Mouse (Mus musculus): ENCODE data around the gene Rngtt. TPM values are rescaled to one million over a fixed set of nuclear protein-coding genes. Genes with fewer than 3 reads are reported as not detected.

Rngtt gene
- polyA plus RNA-seq, 1 experiment from 2014 or later, result 22.9 TPM

- Histone ChIP-seq H3K27me3 (ENCODE audit: control insufficient read depth, insufficient read depth, low read depth, low read length) (no peaks in the 10 kb centered on the region), H3K4me1 (ENCODE audit: control insufficient read depth, insufficient read depth, low read length) (no peaks in the 10 kb centered on the region), H3K9me3 (replicated peaks; ENCODE audit: control insufficient read depth, low read length, poor library complexity, severe bottlenecking) (no peaks in the 10 kb centered on the region), H3K36me3 (ENCODE audit: control insufficient read depth, insufficient read depth, low read length) (no peaks in the 10 kb centered on the region), H3K4me2 (ENCODE audit: low read length) (no peak overlapping the region), H3K27ac (ENCODE audit: low read length) (no peak overlapping the region), H3K4me3 (ENCODE audit: low read depth, low read length) (no peak overlapping the region), H3K9ac (ENCODE audit: low read depth, low read length) (no peak overlapping the region)
- ATAC-seq, result no peak
Observed at GRCm38 (mm10) chr4:33363451-33363850, 53.3 kb downstream of the Rngtt start.

- WGBS, result 72% methylated on average over 6 of the region's 6 CpGs
- H3K4me2 ChIP-seq (ENCODE audit: low read length), result no peak overlapping the region
- H3K27ac ChIP-seq (ENCODE audit: low read length), result no peak overlapping the region
- no peak overlapping the region for H3K4me3 ChIP-seq (ENCODE audit: low read depth, low read length)
- H3K9me3 ChIP-seq (replicated peaks; ENCODE audit: control insufficient read depth, low read length, poor library complexity, severe bottlenecking), result no peaks in the 10 kb centered on the region
- no peaks in the 10 kb centered on the region for H3K4me1 ChIP-seq (ENCODE audit: control insufficient read depth, insufficient read depth, low read length)
- no peak for ATAC-seq
- H3K36me3 ChIP-seq (ENCODE audit: control insufficient read depth, insufficient read depth, low read length), result peaks cover 3% of the 10 kb centered on the region; the same call in 1 of the 2 replicates
- no peaks in the 10 kb centered on the region for H3K27me3 ChIP-seq (ENCODE audit: control insufficient read depth, insufficient read depth, low read depth, low read length)
- H3K9ac ChIP-seq (ENCODE audit: low read depth, low read length), result no peak overlapping the region
Observed at GRCm38 (mm10) chr4:33374916-33375315, 64.8 kb downstream of the Rngtt start.

- Histone ChIP-seq H3K27me3 (ENCODE audit: control insufficient read depth, insufficient read depth, low read depth, low read length) (no peaks in the 10 kb centered on the region), H3K4me3 (ENCODE audit: low read depth, low read length) (no peak overlapping the region), H3K9me3 (replicated peaks; ENCODE audit: control insufficient read depth, low read length, poor library complexity, severe bottlenecking) (no peaks in the 10 kb centered on the region), H3K36me3 (ENCODE audit: control insufficient read depth, insufficient read depth, low read length) (no peaks in the 10 kb centered on the region; the same call in 1 of the 2 replicates), H3K27ac (ENCODE audit: low read length) (no peak overlapping the region), H3K9ac (ENCODE audit: low read depth, low read length) (no peak overlapping the region), H3K4me2 (ENCODE audit: low read length) (no peak overlapping the region), H3K4me1 (ENCODE audit: control insufficient read depth, insufficient read depth, low read length) (no peaks in the 10 kb centered on the region)
- ATAC-seq, result no peak
Observed at GRCm38 (mm10) chr4:33377642-33378041, 67.5 kb downstream of the Rngtt start.

GRCm38 (mm10) chr4:33378894-33379293 lies 68.8 kb downstream of the Rngtt start:
- Histone ChIP-seq H3K4me3 (ENCODE audit: low read depth, low read length) (no peak overlapping the region), H3K9me3 (replicated peaks; ENCODE audit: control insufficient read depth, low read length, poor library complexity, severe bottlenecking) (no peaks in the 10 kb centered on the region), H3K27ac (ENCODE audit: low read length) (no peak overlapping the region), H3K36me3 (ENCODE audit: control insufficient read depth, insufficient read depth, low read length) (no peaks in the 10 kb centered on the region; the same call in 1 of the 2 replicates), H3K4me2 (ENCODE audit: low read length) (no peak overlapping the region), H3K27me3 (ENCODE audit: control insufficient read depth, insufficient read depth, low read depth, low read length) (no peaks in the 10 kb centered on the region), H3K4me1 (ENCODE audit: control insufficient read depth, insufficient read depth, low read length) (no peaks in the 10 kb centered on the region), H3K9ac (ENCODE audit: low read depth, low read length) (no peak overlapping the region)
- no peak for ATAC-seq
- WGBS, result 92% methylated on average over 6 of the region's 6 CpGs

GRCm38 (mm10) chr4:33388899-33389298 lies 78.8 kb downstream of the Rngtt start:
- H3K4me3 ChIP-seq (ENCODE audit: low read depth, low read length), result no peak overlapping the region
- H3K9me3 ChIP-seq (replicated peaks; ENCODE audit: control insufficient read depth, low read length, poor library complexity, severe bottlenecking), result no peaks in the 10 kb centered on the region
- no peak overlapping the region for H3K9ac ChIP-seq (ENCODE audit: low read depth, low read length)
- ATAC-seq, result no peak
- H3K36me3 ChIP-seq (ENCODE audit: control insufficient read depth, insufficient read depth, low read length), result no peaks in the 10 kb centered on the region
- H3K27me3 ChIP-seq (ENCODE audit: control insufficient read depth, insufficient read depth, low read depth, low read length), result no peaks in the 10 kb centered on the region
- 97% methylated on average over 3 of the region's 3 CpGs for WGBS
- peaks cover 5% of the 10 kb centered on the region for H3K4me1 ChIP-seq (ENCODE audit: control insufficient read depth, insufficient read depth, low read length)
- no peak overlapping the region for H3K4me2 ChIP-seq (ENCODE audit: low read length)
- no peak overlapping the region for H3K27ac ChIP-seq (ENCODE audit: low read length)

GRCm38 (mm10) chr4:33390660-33391059 lies 80.5 kb downstream of the Rngtt start:
- Histone ChIP-seq H3K4me2 (ENCODE audit: low read length) (no peak overlapping the region), H3K9ac (ENCODE audit: low read depth, low read length) (no peak overlapping the region), H3K4me3 (ENCODE audit: low read depth, low read length) (no peak overlapping the region), H3K36me3 (ENCODE audit: control insufficient read depth, insufficient read depth, low read length) (no peaks in the 10 kb centered on the region), H3K27ac (ENCODE audit: low read length) (no peak overlapping the region), H3K27me3 (ENCODE audit: control insufficient read depth, insufficient read depth, low read depth, low read length) (no peaks in the 10 kb centered on the region), H3K4me1 (ENCODE audit: control insufficient read depth, insufficient read depth, low read length) (peaks cover 5% of the 10 kb centered on the region), H3K9me3 (replicated peaks; ENCODE audit: control insufficient read depth, low read length, poor library complexity, severe bottlenecking) (no peaks in the 10 kb centered on the region)
- peak; percentile 91 for ATAC-seq

GRCm38 (mm10) chr4:33393437-33393836 lies 83.3 kb downstream of the Rngtt start:
- no peak for ATAC-seq
- 99% methylated on average over 2 of the region's 2 CpGs for WGBS

GRCm38 (mm10) chr4:33396222-33397176 lies 86.4 kb downstream of the Rngtt start:
- WGBS, result 64% methylated on average over 3 of the region's 3 CpGs
- Histone ChIP-seq H3K4me2 (ENCODE audit: low read length) (no peak overlapping the region), H3K9ac (ENCODE audit: low read depth, low read length) (no peak overlapping the region), H3K9me3 (replicated peaks; ENCODE audit: control insufficient read depth, low read length, poor library complexity, severe bottlenecking) (no peaks in the 10 kb centered on the region), H3K27me3 (ENCODE audit: control insufficient read depth, insufficient read depth, low read depth, low read length) (no peaks in the 10 kb centered on the region), H3K4me1 (ENCODE audit: control insufficient read depth, insufficient read depth, low read length) (no peaks in the 10 kb centered on the region), H3K36me3 (ENCODE audit: control insufficient read depth, insufficient read depth, low read length) (no peaks in the 10 kb centered on the region), H3K4me3 (ENCODE audit: low read depth, low read length) (no peak overlapping the region), H3K27ac (ENCODE audit: low read length) (no peak overlapping the region)
- ATAC-seq, result peak; percentile 88

More at GRCm38 (mm10) chr4:33393437-33393836, 83.3 kb downstream of the Rngtt start:
- peaks cover 5% of the 10 kb centered on the region for H3K4me1 ChIP-seq (ENCODE audit: control insufficient read depth, insufficient read depth, low read length)
- H3K27ac ChIP-seq (ENCODE audit: low read length), result no peak overlapping the region
- no peaks in the 10 kb centered on the region for H3K36me3 ChIP-seq (ENCODE audit: control insufficient read depth, insufficient read depth, low read length)
- H3K4me3 ChIP-seq (ENCODE audit: low read depth, low read length), result no peak overlapping the region
- H3K9me3 ChIP-seq (replicated peaks; ENCODE audit: control insufficient read depth, low read length, poor library complexity, severe bottlenecking), result no peaks in the 10 kb centered on the region
- no peaks in the 10 kb centered on the region for H3K27me3 ChIP-seq (ENCODE audit: control insufficient read depth, insufficient read depth, low read depth, low read length)
- no peak overlapping the region for H3K4me2 ChIP-seq (ENCODE audit: low read length)
- no peak overlapping the region for H3K9ac ChIP-seq (ENCODE audit: low read depth, low read length)

GRCm38 (mm10) chr4:33405723-33406293 lies 95.7 kb downstream of the Rngtt start:
- no peak for ATAC-seq
- H3K9me3 ChIP-seq (replicated peaks; ENCODE audit: control insufficient read depth, low read length, poor library complexity, severe bottlenecking), result no peaks in the 10 kb centered on the region
- no peaks in the 10 kb centered on the region for H3K27me3 ChIP-seq (ENCODE audit: control insufficient read depth, insufficient read depth, low read depth, low read length)
- H3K9ac ChIP-seq (ENCODE audit: low read depth, low read length), result no peak overlapping the region
- H3K4me2 ChIP-seq (ENCODE audit: low read length), result no peak overlapping the region
- H3K27ac ChIP-seq (ENCODE audit: low read length), result no peak overlapping the region
- no peaks in the 10 kb centered on the region for H3K4me1 ChIP-seq (ENCODE audit: control insufficient read depth, insufficient read depth, low read length)
- no peaks in the 10 kb centered on the region for H3K36me3 ChIP-seq (ENCODE audit: control insufficient read depth, insufficient read depth, low read length)
- 86% methylated on average over 2 of the region's 2 CpGs for WGBS
- no peak overlapping the region for H3K4me3 ChIP-seq (ENCODE audit: low read depth, low read length)
